ENCODE assay signal across 8 mouse cellular contexts in the genomic region with DNA sequence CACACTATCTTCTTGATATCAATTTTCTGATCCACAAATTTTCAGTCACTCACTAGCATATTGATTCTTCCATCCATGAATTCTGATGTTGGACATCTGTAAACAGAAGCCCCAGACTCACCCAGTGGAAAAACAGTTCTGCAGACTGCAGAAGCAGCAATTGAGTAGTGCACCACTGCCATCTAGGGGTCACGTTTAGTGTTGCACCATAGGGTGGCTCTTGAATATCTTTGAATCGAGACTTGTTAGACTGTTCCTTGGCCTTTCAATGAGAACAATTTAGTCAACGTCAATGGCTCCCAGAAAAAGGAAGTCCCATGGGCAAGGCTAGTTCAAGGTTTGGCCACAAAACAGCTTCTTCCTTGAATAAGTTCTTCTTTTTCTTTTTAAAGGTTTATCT.
DNase-seq lines count a peak whose midpoint lies in the region; TF ChIP-seq lines count a peak whose summit lies in the region.
"Not testable (repeated sequence)": the region's sequence is repeated elsewhere in the genome, so short reads cannot be mapped to it uniquely, and the experiment has no call there.

No protein-coding gene starts in this region.

- not testable (repeated sequence) for H3K4me3 ChIP-seq in kidney, adult 2 months (ENCODE audit: insufficient read depth, low read depth, low read length)

- not testable (repeated sequence) for H3K27ac ChIP-seq in kidney, adult 2 months (ENCODE audit: insufficient read depth, low read depth, low read length)

- not testable (repeated sequence) for H3K36me3 ChIP-seq in kidney, adult 2 months (ENCODE audit: control insufficient read depth, insufficient read depth, low read length)

- TF ChIP-seq CTCF in kidney, adult 2 months (conservative IDR thresholded peaks at IDR 0.05; ENCODE audit: insufficient read depth, insufficient read length, low read depth, low read length): not testable (repeated sequence)

- H3K4me1 ChIP-seq in kidney, adult 2 months (ENCODE audit: control insufficient read depth, insufficient read depth, low read length): not testable (repeated sequence)

- not testable (repeated sequence) for H3K27me3 ChIP-seq in kidney, adult 2 months (replicated peaks; ENCODE audit: control insufficient read depth, insufficient read depth, low read length)

- 52% methylated on average over 3 of the region's 3 CpGs for WGBS in kidney, adult 2 months

- not testable (repeated sequence) for TF ChIP-seq POLR2A in kidney, adult 2 months (IDR thresholded peaks at IDR 0.05; ENCODE audit: low read depth, low read length)

- intact Hi-C loops in left cerebral cortex, postnatal 25 days (cut with DNase I): not testable (repeated sequence)

- peak; percentile 18 for DNase-seq in adrenal gland, adult 2 months
- DNase-seq in cerebellum, postnatal 14 days: peak; percentile 24 to 31
- DNase-seq in heart, adult 18-20 months: peak; percentile 1 to 26
- peak; percentile 34 for DNase-seq in kidney, adult 2 months
- peak; percentile 5 for DNase-seq in layer of hippocampus, adult 9-11 months
- peak; percentile 11 to 28 for DNase-seq in left cerebral cortex, postnatal 25 days (ENCODE audit: low spot score in 2 of 2)
- DNase-seq in right cerebral cortex, postnatal 10 days (ENCODE audit: low spot score in 2 of 2): peak; percentile 41 to 55
- DNase-seq in thymus, postnatal 25 days: peak; percentile 5
